Comparison of ENCODE assay signal across 11 mouse cellular contexts in the genomic region with DNA sequence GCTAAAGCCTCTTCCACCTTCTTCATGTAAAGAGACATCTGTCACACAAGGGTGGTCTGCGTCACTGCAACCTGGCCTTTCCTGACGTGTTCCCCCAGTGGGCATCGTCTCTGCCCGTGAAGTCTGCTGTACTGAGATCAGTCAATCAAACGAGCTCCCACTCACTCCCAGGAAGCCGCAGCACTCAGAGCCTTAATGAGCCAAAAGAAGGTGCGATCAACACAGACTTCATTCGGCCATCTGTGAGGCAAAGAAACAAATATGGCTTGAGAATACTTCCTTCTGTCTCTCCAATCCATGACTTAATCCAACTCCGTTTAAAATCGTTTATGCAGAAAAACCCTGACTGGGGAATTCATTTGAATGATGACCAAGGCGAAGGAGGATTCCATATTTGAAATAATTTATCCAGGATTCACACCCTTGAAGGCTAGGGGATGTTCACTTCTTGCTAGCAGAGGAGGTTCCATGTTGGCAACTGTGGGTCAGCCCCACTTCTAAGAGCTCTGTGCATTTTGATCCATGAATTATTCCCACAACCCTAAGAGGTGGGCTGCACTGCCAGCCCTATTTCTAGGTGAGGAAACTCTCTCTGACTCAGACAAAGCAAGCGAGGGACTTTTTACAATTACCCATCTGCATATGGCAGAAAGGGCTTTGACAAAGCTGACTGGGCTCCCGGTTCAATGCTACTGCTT.
DNase-seq lines count a peak whose midpoint lies in the region; ATAC-seq lines count a peak whose summit lies in the region.
"Had no signal": no experiment of that assay in that cellular context is flagged by ENCODE, and none has a peak within 500 bp of the region (broad histone marks: within the 10 kb centered on the region; RNA-seq: fewer than 3 reads in every experiment).

No protein-coding gene starts in this region.

- peaks cover 2% of the 10 kb centered on the region; the same call in 1 of the 2 replicates for H3K4me1 ChIP-seq in forebrain, embryonic 11.5 days (replicated peaks; ENCODE audit: control insufficient read depth, insufficient read depth, low read length)

- H3K9ac ChIP-seq in forebrain, embryonic 11.5 days (ENCODE audit: low read length), result no peak overlapping the region
- H3K9ac ChIP-seq: limb, embryonic 13.5 days had no signal

- ATAC-seq in forebrain, embryonic 11.5 days (replicated peaks; ENCODE audit: low FRiP score), result peak; percentile 75
- ATAC-seq: lung, postnatal 0 days had no signal

- intact Hi-C loops in left cerebral cortex, postnatal 4 days (cut with DNase I), result no loop called here

- no peaks in the 10 kb centered on the region for H3K27me3 ChIP-seq in forebrain, embryonic 11.5 days (ENCODE audit: control insufficient read depth, insufficient read depth, low read length)
- H3K27me3 ChIP-seq: limb, embryonic 13.5 days had no signal

- DNase-seq in brain, adult 2 months (ENCODE audit: low read depth, low spot score), result peak; percentile 86
- peak; percentile 62 for DNase-seq in forebrain, embryonic 11.5 days (ENCODE audit: low spot score)
- peak; percentile 69 to 80 for DNase-seq in layer of hippocampus, adult 8-10 months (ENCODE audit: low spot score in 2 of 2)
- DNase-seq in left cerebral cortex, postnatal 4 days, result peak; percentile 18
- DNase-seq in kidney, adult 8-10 months, result no peak
- no peak for DNase-seq in adipocyte (ENCODE audit: low spot score)
- no peak for DNase-seq in thymus, postnatal 0 days (ENCODE audit: low spot score)
- DNase-seq: cerebellum, adult 11-12 months; thymus, adult 2 months had no signal

- WGBS in forebrain, embryonic 11.5 days, result 67% methylated on average over 13 of the region's 13 CpGs

- H3K36me3 ChIP-seq in forebrain, embryonic 11.5 days (ENCODE audit: control insufficient read depth, insufficient read depth, low read length), result no peaks in the 10 kb centered on the region

- no peak overlapping the region for H3K4me3 ChIP-seq in forebrain, embryonic 11.5 days (ENCODE audit: low read depth, low read length)
- H3K4me3 ChIP-seq: limb, embryonic 13.5 days had no signal

- peak overlapping the region; percentile 41 for H3K27ac ChIP-seq in forebrain, embryonic 11.5 days (ENCODE audit: low read depth, low read length)
- H3K27ac ChIP-seq: limb, embryonic 13.5 days had no signal

- no peaks in the 10 kb centered on the region for H3K9me3 ChIP-seq in forebrain, embryonic 11.5 days (ENCODE audit: control insufficient read depth, low read length)
- H3K9me3 ChIP-seq: limb, embryonic 13.5 days had no signal

- H3K4me2 ChIP-seq in forebrain, embryonic 11.5 days (ENCODE audit: low read depth, low read length, severe bottlenecking), result no peak overlapping the region
- H3K4me2 ChIP-seq: limb, embryonic 13.5 days had no signal

Comparison
In these comparisons a context has a peak if more than half of its experiments do, and no peak if none do; other contexts are left out.
1. DNase-seq: peak in brain, adult 2 months (single experiment), forebrain, embryonic 11.5 days (single experiment), layer of hippocampus, adult 8-10 months (2 of 2) and left cerebral cortex, postnatal 4 days (single experiment); none in kidney, adult 8-10 months (0 of 2), adipocyte (single experiment) and thymus, postnatal 0 days (single experiment).